Mouse (Mus musculus) spleen, adult 2 months (tissue): ENCODE measurements at regions not wholly inside any gene's neighbourhood (a gene's known extent, or its start where the extent isn't known, plus 50 kb on each side); places are given as distances from the start of the nearest gene placed in this dataset.

Source experiments
- CTCF ChIP-seq: fragments of 200-500 bp; IDR thresholded peaks from 2 replicates; pipeline ENCODE4 v1.5.1; 2011; ENCODE audit warnings: mild to moderate bottlenecking, inconsistent platforms; ENCODE audit not compliant: insufficient read depth, insufficient read length, insufficient replicate concordance; ENCODE audit errors: extremely low read depth
- POLR2A ChIP-seq: fragments of 200-500 bp; IDR thresholded peaks from 2 replicates; pipeline ENCODE4 v1.6.1; 2011; ENCODE audit warnings: low read depth, low read length, inconsistent platforms

GRCm38 (mm10) chr13:110569180-110569512 lies 174.3 kb downstream of the Plk2 start:
- TF ChIP-seq CTCF (no peak), POLR2A (no peak)
